Mouse (Mus musculus) kidney, postnatal 4 days (tissue): ENCODE measurements around the gene Ppm1b.

Source experiments
- DNase-seq, 2 experiments: peaks; one replicate each; pipeline ENCODE4 v3.0.0; 2021; ENCODE audit warnings: mixed read lengths in 2 of 2

The Ppm1b gene

GRCm38 (mm10) chr17:85025151-85025550 lies 68.6 kb downstream of the Ppm1b start:
- DNase-seq: no peak

GRCm38 (mm10) chr17:85026436-85026835 lies 69.9 kb downstream of the Ppm1b start:
- DNase-seq: no peak

- DNase-seq: peak in 1 of 2 experiments; percentile 57
Measured at GRCm38 (mm10) chr17:85027247-85027646, 70.7 kb downstream of the Ppm1b start.

- DNase-seq: no peak
Measured at GRCm38 (mm10) chr17:85028093-85028739, 71.7 kb downstream of the Ppm1b start, which contains the start of gene Slc3a1. Slc3a1 (plus strand) TSS chr17:85028376.

GRCm38 (mm10) chr17:85028797-85029196 lies 72.3 kb downstream of the Ppm1b start:
- DNase-seq: no peak

- no peak for DNase-seq
Measured at GRCm38 (mm10) chr17:85030651-85031050, 74.1 kb downstream of the Ppm1b start.

GRCm38 (mm10) chr17:85033087-85033486 lies 76.5 kb downstream of the Ppm1b start:
- DNase-seq: no peak

GRCm38 (mm10) chr17:85034068-85034467 lies 77.5 kb downstream of the Ppm1b start:
- DNase-seq: no peak

GRCm38 (mm10) chr17:85037855-85038254 lies 81.3 kb downstream of the Ppm1b start:
- no peak for DNase-seq

GRCm38 (mm10) chr17:85038311-85038710 lies 81.8 kb downstream of the Ppm1b start:
- no peak for DNase-seq

- DNase-seq: no peak
Measured at GRCm38 (mm10) chr17:85038761-85039160, 82.2 kb downstream of the Ppm1b start.

GRCm38 (mm10) chr17:85040913-85041312 lies 84.4 kb downstream of the Ppm1b start:
- peak; percentile 50 to 65 for DNase-seq

GRCm38 (mm10) chr17:85042419-85042818 lies 85.9 kb downstream of the Ppm1b start:
- peak; percentile 22 to 45 for DNase-seq

- DNase-seq: peak; percentile 24 to 45
Measured at GRCm38 (mm10) chr17:85043404-85043816, 86.9 kb downstream of the Ppm1b start.

- DNase-seq: peak; percentile 18 to 46
Measured at GRCm38 (mm10) chr17:85044466-85044865, 87.9 kb downstream of the Ppm1b start.

GRCm38 (mm10) chr17:85045160-85045559 lies 88.6 kb downstream of the Ppm1b start:
- peak; percentile 43 to 58 for DNase-seq

- no peak for DNase-seq
Measured at GRCm38 (mm10) chr17:85048379-85048778, 91.8 kb downstream of the Ppm1b start.

GRCm38 (mm10) chr17:85058276-85058675 lies 101.7 kb downstream of the Ppm1b start:
- no peak for DNase-seq

- no peak for DNase-seq
Measured at GRCm38 (mm10) chr17:85059136-85059535, 102.6 kb downstream of the Ppm1b start.

GRCm38 (mm10) chr17:85063560-85063959 lies 107.0 kb downstream of the Ppm1b start:
- no peak for DNase-seq

- no peak for DNase-seq
Measured at GRCm38 (mm10) chr17:85067331-85067730, 110.8 kb downstream of the Ppm1b start.

- no peak for DNase-seq
Measured at GRCm38 (mm10) chr17:85070658-85071057, 114.1 kb downstream of the Ppm1b start.

- no peak for DNase-seq
Measured at GRCm38 (mm10) chr17:85071088-85071775, 114.7 kb downstream of the Ppm1b start.

GRCm38 (mm10) chr17:85072383-85072782 lies 115.8 kb downstream of the Ppm1b start:
- no peak for DNase-seq
